Mouse (Mus musculus) c-Kit-positive CD71-positive TER-119-negative erythroid progenitor cells, embryonic 14.5 days (primary cell): ENCODE measurements around the gene Kdsr.

Source experiments
- DNase-seq: peaks from one replicate; pipeline ENCODE4 v3.0.0-alpha.2; 2013; ENCODE audit warnings: low read depth

The Kdsr gene

GRCm38 (mm10) chr1:106759572-106760435 lies at the start of gene Kdsr:
Kdsr (minus strand) TSS chr1:106759727.
- peak; percentile 88 for DNase-seq

DNA sequence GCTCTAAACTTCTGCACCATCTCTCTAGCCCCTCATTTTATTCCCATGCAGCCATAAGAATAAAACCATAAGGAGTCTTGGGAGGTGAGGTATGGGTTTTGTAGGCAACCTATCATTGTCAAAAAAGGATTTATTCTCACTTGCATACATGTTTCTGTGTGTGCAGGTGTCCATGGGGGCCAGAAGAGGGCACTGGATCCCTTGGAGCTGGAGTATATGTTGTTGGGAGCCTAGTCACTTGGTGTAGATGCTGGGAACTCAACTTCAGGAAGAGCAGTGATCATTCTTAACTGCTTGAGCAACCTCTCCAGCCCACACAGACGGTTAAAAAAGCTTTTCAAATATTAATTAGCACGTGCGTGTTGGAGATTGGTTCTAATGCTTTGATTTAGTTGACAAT lies 40.4 kb upstream of the Kdsr start:
- no peak for DNase-seq

DNA sequence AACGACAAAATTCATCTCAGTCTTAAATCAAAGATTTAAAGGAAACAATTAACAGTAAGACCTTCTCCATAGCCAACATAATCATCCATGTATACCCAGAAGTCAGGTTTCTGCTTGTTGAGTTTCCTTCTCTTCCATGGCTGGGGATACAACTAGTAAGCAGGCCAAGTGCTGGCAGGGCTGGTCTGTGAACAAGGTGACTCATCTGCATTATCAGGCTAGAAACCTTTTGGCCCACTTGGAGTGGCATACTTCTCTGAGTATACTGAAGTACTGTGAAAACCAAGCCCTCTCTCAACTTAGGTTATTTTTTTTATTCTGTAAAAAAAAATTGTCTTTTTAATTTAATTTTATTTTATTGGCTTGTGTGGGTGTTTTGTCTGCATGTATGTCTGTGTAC lies 39.9 kb upstream of the Kdsr start:
- no peak for DNase-seq

- DNase-seq: no peak
Measured at GRCm38 (mm10) chr1:106796987-106797779, 37.7 kb upstream of the Kdsr start.

DNA sequence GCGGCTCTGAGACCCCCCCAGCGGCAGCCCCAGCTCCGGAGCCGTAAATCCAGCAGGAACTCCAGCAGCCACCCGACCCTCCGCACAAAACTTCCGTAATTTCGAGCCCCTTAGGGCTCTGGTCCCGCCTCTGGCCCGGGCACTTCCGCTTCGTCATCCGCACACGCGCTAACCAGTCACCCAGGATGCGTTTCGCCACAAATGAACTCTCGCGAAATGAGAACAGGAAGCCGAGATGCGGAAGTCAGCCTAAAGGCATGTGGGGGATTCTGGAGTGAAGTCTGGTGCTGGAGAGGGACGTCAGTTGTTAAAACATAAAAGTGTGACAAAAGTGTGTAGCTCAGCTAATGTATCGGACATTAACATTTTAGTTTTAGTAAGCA lies 37.0 kb upstream of the Kdsr start, which contains the start of gene Vps4b:
Gene Vps4b (minus strand): TSS at position 187 of the 383 bp plus-strand sequence.
- DNase-seq: peak; percentile 96

GRCm38 (mm10) chr1:106795634-106796541 lies 36.4 kb upstream of the Kdsr start:
- DNase-seq: peak; percentile 23

GRCm38 (mm10) chr1:106774896-106775295 lies 15.4 kb upstream of the Kdsr start:
- DNase-seq: no peak

DNA sequence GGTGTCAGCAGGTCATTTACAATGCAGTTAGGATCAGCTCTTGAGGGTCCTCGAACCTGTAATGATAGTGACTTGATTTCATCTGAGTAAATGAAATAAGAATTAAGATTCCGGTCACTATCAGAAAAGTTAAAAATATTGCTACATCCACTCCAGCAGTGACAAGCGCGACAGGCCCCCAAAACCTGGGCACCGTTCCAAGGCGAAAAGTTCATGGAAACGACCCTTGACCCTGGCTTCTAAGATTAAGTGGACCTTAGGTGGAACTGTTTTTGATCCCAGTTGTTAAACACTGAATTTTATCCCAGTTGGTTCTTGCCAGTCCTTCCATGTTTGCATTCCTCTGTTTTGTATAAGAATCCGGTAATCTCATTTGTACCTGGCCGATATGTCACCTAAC lies 14.6 kb upstream of the Kdsr start:
- no peak for DNase-seq

- DNase-seq: no peak
Measured at GRCm38 (mm10) chr1:106768773-106769172, 9.2 kb upstream of the Kdsr start.

DNA sequence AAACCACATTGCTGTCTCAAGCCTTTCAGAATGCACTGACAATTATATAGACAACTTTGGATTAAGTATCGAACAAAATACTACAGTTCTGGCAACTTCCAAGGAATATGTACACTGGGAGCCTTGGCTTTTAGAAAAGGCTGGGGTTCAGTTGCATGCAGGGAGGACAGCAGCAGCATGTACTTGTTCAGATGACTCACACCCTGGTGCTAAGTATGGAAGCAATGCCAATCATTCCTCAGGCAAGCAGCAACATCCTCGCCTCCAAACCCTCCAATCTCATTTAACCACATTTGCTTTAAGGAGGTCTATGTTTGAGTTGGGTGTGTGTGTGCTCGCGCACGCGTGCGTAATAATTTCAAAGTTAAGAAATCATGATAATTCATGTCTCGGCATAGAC lies 6.2 kb upstream of the Kdsr start:
- DNase-seq: no peak

DNA sequence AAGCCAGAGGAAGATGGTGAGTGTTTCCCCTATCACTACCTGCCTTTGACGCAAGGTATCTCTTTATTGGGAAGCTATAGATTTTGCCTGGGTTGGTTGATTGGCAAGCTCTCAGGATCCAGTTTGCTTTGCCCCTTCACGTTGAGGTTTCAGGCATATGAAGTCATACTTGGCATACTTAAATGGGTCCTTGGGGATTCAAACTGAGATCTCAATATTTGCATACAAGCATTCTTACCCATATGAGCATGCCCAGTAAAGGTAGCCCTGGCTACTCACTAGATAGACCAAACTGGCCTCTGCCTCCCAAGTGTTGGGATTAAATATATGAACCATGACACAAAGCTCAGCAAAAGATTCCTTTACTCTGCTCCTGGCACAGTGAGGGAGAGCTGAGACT lies 5.3 kb upstream of the Kdsr start:
- no peak for DNase-seq

DNA sequence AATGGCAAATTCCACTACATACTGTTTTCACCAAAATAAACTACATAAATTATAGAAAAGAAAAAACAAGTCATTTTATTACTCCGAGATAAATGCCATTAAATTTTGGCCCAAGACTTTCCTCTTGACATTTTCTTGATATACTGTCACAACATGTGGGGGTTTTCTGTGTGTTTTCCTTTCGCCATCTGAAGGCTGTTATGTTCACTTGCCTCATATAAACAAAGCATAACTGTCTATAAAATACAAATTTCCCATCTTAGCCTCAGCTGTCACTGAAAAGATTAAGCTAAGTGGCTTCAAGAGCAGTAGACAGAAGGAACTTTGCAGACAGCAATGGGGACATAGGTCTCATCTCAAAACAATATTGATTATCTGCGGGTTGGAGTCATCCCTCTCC lies 4.8 kb upstream of the Kdsr start:
- DNase-seq: no peak

GRCm38 (mm10) chr1:106760750-106761149 lies 1.2 kb upstream of the Kdsr start:
- DNase-seq: no peak

DNA sequence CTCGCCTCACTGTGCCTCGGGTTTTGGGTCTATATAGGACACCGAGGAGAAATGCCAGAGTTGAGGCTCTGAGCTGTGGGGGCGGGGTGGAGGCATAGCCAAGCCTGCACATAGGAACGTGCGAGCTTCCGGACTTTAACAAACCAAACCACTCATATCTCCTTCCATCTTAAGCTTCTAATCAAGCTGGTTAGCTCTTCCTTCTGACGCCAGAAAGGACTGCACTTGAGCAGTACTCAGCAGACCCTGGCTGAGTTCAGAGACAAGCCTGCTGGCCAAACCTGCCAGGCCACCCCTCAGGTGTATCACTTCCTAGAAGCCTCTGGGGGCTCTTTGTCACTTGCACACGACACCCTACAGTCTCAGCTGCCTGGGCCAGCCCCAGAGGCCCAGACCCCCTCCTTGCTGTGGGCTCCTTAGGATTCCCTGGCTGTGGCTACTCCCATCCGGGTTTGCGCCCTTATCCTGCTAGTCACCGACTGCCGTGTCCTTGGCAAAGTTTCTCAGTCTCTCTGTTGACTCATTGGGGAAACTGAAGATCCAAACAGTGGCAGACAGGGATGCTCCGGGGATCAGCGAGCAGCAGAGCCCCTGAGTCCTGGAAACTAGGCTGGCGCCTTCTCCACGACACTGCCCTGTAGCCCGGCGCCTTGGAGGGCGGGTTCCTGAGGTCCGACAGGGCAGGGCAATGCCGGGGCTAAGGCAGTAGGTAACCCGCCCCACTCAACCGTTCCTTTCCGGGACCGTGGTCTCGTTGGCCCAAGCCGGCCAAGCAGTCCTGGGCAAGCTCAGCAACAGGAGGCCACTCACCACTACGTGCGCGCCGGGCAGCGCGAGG lies 574 bp downstream of the Kdsr start:
- peak; percentile 31 for DNase-seq

DNA sequence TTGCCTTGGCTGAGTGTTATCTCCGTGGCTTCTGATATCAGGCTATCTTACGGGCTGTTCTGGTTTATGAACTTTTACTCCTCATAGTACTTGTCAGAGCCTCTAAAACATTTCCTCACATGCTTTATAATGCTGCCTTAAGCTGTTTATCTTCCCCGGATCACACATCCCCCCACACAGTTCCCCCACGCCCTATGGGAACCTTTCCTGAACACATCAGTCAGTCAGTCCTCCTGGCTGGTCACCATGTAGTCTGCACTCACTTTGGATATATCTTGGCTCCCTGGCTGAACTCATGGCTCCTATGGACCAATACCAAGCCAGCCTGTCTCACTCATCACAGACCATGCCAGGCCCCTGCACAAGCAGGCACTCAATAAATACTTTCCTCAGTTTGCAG lies 2.9 kb downstream of the Kdsr start:
- no peak for DNase-seq

DNA sequence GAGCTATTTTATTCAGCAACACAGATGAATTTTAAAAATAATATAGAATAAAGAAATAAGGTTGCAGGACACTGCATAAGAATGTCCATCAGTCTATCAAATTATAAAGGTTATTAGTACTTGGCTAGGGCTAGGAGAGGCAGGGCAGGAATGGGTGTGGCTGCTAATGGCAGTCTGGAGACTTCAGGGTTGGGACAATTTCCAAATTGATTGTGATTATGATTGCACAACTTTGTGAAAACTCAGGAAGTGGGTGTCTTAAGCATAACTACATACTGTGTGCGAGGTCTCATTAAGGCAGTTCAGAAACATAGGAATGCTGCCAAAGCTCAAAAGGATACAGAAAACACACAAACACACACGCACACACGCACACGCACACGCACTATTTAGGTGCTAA lies 7.5 kb downstream of the Kdsr start:
- no peak for DNase-seq

GRCm38 (mm10) chr1:106750656-106751055 lies 8.9 kb downstream of the Kdsr start:
- DNase-seq: no peak

DNA sequence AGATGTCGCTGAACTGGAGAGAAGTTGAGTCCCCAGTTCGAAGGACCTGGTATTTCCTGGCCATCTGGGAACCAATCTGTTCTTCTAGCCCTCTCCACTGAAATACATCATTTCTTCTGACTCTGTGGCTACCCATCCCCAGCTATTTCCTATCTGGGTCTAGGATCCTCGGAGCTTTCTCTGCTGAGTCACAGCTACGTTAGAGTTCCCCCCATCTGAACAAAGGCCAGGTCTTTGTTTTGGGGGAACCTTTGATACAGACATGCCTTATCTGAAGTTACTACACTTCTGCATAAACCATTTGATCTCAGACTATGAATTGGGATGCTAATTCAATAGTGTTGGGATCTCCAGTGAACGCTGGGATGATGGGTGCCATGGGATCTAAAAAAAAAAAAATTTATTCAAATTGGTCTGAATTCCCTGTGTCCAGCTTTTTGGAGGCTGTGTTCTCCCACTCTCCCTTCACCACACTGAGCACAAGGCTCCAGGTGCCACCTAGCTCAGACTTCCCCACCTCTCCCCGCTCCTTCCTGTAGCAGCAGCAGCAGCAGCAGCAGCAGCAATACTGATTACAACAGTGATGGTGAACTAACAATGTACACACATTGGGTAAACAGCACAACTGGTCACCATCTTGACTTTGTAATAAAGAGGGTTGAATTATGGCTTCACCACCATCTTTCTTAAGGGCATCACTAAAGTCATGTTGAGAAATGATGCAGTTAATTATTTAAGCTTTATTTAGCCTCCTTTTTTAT lies 10.8 kb downstream of the Kdsr start:
- DNase-seq: no peak

DNA sequence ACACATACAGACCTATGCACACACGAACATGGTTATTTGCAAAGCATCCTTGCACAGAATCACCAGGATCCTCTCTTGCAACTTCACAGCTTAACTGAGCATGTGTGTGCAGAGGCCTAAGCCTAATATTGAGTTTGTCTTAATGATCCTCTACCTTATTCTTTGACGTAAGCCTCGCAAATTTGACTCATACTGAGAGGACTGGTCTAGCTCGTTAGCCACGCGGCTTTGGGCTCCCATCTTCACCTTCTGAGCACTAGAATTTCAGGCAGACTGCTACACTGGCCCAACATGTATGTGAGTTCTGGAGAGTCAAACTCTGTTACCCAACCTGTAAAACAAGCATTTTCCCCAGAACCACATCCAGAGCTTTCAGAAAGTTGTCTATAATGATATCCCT lies 16.5 kb downstream of the Kdsr start:
- no peak for DNase-seq

- DNase-seq: no peak
Measured at GRCm38 (mm10) chr1:106740735-106741134, 18.8 kb downstream of the Kdsr start.

GRCm38 (mm10) chr1:106739810-106740209 lies 19.7 kb downstream of the Kdsr start:
- DNase-seq: no peak
